Mouse (Mus musculus) megakaryocyte, embryonic 14.5 days (primary cell): ENCODE measurements around the gene Exoc1.

Experiments
- FLI1 ChIP-seq: IDR thresholded peaks from 2 replicates; pipeline ENCODE4 v1.6.1; 2012; ENCODE audit warnings: low read length, inconsistent platforms, mixed read lengths
- GATA1 ChIP-seq: IDR thresholded peaks from 3 replicates; pipeline ENCODE4 v1.6.1; 2012; ENCODE audit warnings: mixed read lengths, low read length, inconsistent platforms, borderline replicate concordance

DNA sequence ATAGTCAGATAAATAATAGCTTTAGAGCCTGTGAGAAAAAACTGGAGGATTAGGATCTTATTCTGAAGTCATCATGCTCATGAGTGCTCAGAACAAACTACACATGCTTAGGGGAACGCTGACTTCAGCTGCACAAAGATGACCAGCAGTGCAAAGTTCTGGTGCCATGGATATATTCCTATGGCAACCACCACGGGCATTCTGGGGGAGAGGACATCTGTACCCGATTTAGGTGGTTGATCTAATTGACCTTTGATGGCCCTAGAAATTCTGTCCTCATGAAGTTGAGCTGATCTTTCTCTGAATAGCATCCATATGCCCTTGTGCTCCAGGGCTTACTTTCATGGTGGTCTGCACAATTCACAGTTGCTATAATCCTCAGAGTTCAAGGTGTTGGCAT is 47.9 kb downstream of the Exoc1 start:
- no peak for TF ChIP-seq GATA1
- no peak for TF ChIP-seq FLI1
